Mouse (Mus musculus): Measurements from ENCODE around the gene Rere.
"Not testable (repeated sequence)": the region's sequence is repeated elsewhere in the genome, so short reads cannot be mapped to it uniquely, and the experiment has no call there.

Gene Rere

DNA sequence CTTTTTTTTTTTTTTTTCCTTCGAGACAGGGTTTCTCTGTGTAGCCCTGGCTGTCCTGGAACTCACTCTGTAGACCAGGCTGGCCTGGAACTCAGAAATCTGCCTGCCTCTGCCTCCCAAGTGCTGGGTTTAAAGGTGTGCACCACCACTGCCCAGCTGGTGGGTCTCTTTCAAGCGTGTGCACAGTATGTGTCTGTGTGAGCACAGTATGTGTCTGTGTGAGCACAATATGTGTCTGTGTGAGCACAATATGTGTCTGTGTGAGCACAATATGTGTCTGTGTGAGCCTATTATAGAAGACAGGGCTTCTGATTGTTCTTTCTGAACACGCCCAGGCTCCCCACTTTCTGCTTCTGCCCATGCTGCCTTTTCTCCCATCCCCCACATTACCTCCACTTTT, 275.8 kb downstream of the Rere start:
- not testable (repeated sequence) for DNase-seq

DNA sequence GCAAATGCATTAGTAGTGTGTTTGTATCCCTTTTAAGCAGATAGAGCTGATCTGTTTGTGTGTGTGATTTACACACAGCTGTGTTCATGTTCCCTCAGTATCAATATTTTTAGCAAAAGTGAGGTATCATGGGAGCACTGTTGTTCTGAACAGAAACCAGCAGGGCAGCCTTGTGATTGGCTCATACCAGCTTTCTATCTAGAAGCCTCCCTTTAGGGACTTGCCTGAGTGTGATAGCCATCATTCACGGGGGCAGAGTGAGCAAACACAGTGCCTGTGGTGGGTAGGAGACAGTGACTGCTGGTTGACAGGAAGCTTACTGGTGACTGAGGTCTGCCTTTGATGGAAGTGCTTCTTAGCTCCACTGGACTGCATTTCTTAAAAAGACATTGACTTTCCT, 276.5 kb downstream of the Rere start:
- peak; percentile 41 to 60 for DNase-seq

DNA sequence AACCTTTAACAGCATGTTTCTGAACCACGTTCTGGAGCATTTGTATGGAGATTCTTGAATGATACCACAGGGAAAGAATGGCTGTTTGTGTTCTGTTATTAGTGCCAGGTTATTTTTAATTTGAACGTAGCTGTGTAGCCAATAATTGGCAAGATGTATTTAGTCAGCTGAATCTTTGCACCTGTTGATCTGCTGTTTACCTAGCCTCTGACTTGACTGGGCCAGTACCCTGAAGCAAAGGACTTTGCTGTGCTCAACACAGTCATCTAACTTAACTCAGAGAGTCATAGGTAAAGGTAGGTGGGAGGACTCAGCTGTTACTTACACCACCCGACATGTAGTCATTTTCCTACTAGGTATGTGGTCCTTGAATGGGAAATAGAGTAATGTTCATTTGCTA, 278.1 kb downstream of the Rere start:
- no peak for DNase-seq

DNA sequence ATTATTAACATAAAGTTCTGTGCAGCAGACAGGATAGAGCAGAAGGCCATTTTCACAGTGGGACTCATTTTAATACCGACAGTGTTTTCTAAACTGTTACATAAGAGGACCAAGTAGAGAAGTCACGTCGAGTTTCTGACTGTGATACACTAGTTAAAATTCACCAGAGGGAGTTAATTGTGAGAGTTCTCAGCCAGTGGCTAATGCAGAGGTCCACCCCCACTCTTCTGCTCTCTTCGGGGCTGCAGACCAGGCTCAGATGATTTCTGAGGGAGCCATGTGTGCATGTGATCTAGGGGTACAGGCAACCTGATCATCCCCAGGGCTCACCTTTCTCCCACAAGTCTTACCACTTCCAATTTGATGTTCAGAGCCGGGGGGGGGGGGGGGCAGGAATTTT, 281.8 kb downstream of the Rere start:
- no peak for DNase-seq

DNA sequence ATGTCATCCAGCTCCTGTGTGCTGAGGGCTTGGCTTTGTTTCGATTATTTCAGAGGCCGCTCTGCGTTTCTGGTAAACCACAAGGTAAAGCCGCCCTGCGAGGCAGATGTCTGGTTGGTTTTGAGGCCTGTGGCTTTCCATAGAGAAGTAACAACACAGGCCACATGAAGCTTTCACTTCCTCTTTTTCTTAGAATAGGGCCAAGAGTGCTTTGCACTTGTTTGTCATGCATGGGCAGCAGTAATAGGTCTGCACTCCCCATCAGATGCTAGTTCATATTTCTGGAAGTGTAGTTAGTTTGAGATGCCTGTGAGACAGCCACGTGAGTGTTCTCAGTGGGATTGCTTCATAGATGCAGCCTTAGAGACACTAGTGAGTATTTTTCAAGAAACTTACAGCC, 284.7 kb downstream of the Rere start:
- peak; percentile 65 to 69 for DNase-seq

DNA sequence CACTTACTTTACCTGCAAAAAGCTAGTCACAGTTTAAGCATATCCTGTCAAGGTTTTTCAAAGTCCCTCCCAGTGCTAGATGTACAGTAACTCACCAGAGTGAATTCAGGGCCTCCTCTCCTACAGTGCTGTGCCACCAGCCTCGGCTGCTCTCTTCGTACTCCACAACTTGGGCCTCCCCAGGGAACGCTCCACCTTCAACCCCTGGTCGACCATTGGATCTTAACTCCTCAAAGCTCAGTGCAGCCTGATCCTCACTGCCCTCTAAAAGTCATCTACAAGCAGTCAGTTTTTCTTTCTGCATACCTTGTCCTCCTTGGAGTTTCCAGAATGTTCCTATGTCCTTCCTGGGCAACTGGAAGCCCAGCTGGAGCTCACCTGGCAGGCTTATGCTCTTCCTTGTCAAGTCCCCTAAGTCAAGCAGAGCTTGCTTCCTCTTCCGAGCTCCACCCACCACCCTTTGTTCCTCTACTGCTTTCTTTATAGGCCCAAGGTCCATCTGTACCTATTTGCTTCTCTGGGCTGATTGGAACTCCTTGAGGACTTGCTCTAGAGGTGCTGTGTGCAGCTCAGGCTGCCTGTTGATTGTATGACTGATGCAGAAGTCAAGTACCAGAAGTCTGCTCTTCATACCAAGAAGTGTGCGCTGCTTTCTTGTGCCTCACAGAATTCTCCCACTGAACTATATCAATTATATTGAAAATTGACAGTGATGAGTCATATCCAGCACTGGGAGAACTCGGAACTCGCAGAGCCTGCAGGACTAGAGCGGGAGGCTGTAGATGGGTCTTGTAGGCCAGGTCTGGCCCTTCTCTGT, 287.1 kb downstream of the Rere start:
- DNase-seq, result peak; percentile 39 to 40

DNA sequence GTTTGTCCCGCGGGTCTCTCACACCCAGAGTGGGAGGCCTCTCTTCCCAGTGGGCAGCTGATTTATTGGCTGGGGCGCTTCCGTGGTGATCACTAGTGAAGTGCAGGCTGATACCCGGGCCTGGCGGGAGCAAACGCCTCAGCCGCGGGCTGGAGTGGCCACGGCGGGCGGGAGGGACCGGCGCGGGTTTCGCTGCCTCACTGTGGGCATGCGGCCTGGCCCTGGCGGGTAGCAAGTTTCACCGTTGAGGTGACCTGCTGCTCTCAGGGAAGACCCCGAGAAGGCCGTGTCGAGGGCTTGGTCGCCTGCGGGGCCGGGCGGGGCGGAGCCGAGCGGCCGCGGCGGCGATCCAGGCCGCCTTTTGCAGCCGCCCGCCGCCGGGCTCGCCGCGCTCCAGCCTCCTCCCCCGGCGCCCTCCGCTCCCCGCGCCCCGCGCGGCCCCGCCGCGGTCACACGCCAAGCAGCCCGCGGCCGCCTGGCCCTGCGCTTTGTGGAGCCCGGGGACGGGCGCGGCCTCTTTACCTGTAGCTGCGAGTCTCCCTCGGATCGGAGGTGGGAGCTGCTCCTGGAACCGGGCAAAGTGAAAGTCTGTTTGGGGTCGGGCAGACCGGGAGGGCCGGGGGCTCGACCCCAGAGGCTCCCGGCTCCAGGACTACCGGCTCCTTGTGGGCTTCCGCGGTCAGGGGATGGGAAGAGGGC, 287.8 kb downstream of the Rere start:
- DNase-seq, result peak; percentile 61 to 69

DNA sequence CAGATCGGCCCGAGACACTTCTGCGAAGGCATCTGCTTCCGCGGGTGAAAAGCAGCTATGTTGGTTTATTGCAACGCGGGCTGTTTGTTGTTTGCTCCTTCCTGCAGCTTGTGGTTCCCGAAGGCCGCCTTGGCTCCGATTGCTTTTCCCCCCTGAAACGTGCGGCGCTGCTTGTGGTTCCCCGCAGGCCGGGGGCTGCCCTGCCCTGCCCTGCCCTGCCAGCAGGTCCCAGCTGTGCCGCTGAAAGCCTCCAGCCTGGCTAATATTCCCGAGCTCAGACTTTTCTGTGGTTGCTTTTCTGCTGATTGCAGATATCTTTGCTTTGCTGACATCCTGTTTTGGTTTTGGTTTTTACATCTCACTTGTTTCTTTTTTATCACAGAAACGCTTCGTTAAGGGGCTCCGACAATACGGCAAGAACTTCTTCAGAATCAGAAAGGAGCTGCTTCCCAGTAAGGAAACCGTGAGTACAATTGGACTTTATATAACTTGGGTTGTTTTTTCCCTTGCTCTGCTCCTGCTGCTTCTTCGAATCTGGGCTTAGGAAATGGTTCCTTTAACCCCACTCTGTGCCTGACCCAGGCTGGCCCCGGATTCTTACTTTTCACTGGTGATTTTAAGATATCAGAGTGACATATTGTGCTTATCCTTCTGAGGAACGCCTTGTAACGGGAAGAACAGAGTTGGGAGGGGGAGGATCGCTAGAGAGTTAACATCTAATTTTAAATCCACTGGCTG, 288.6 kb downstream of the Rere start:
- peak in 1 of 2 experiments; percentile 70 for DNase-seq

DNA sequence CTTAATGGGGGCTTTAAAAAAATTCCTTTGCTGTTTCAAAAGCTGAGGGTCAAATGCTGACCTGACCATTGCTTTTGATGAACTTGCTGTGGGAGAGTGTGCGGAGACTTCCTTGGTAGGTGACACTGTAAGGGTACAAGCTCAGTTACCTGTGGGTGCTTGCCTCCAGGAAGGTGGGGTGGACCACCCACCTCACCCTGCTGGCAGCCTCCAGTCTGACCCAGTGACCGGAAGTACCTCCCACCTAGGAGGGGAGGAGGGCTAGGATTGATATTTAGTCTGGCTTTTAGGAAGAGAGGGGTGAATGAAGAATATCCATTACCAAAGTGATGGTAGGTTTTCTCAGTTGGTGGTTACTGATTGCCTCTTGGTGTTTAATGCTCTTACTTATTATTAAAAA, 289.3 kb downstream of the Rere start:
- DNase-seq, result no peak

DNA sequence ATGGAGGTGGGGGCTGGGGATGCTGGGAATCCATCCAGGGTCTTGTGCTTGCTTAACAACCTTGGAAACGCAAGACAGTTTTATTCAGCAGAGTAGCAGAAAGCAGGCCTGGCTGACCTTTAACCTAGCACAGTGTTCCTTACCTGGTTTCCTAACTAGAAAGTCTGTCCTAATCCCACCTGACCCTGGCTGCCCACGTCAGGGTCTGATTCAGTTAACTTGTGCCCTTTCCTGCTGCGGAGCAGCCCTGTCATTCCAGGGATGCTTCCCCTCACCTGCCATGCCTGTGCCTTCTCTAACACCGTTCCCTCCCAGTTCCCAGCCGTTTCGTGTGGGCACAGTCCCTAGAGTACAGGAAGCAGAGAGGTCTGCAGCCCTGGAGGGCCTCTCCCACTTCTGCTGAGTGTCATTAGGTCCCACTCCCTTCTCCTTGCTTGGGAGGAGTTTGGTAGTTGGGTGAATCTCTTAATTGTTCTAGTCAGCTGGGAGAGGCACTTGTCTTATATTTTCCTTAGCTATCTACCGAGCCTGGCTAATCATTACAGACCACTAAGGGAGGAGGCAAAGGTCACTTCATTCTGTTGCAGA, 290.8 kb downstream of the Rere start:
- no peak for DNase-seq

DNA sequence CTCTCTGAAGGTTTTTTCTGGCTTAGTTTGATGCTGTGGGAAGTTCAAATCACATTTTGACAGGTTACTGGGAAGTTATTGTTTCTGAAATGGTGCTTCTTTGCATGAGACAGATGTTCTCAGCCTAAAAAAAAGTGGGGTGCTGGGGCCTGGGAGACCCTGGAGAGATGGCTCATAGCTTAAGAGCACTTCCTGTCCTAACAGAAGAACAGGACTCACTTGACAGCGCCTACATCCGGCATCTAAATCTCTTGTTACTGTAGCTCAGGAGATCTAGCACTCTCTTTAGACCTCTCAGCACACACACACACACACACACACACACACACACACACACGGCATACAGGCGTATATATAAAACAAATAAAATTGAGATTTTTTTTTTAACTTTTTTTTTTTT, 291.5 kb downstream of the Rere start:
- no peak for DNase-seq

DNA sequence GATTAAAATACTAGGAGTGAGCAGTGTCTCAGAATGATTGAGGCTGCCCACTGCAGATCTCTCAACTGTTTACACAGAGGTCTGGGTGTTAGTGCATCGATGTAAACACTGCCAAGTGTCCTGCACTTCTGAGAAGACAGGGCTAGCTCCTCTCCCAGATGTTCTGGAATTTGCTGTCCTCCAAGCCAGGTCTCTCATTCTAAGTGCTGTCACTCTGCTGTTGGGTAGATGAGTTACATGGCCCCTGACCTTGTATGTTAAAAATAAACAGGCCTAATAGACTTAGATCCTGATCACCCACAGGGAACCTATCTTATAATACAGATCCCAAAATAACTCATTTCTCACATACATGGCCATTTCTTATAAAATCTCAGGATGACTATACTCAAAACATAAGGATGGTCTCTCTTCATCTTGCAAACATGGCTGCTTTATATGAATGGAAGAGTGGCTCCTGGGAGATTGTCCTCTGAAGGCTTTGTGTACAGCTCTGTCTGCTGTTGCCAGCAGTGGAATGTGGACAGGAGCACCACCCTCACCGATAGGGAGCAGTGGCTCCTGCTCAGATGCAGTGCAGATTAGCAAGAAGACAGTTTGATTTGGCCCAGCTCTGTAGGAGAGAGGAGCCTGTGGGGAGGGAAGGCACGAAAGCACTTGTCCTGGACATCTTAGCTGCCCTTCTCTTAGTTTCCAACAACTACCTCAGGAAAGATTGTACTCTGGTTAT, 294.1 kb downstream of the Rere start:
- no peak for DNase-seq

DNA sequence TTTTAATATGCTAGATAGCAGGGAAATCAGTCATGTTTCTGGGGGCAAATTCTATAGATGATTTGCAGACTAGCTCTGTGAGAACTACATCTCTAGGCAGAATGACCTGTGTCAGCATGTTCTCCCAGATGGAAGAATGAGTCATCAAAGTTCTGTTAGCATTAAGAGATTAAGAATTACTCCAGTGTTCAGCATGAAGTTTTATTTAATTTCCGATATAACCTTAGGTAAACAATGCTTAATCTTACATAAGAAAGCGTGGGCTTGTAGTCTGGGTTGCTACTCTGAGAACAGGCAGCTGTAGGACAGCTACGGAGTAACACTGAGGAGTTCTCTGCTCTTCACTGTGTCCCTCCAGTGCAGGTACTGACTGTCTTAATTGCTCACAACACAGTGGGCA, 294.9 kb downstream of the Rere start:
- DNase-seq, result no peak

DNA sequence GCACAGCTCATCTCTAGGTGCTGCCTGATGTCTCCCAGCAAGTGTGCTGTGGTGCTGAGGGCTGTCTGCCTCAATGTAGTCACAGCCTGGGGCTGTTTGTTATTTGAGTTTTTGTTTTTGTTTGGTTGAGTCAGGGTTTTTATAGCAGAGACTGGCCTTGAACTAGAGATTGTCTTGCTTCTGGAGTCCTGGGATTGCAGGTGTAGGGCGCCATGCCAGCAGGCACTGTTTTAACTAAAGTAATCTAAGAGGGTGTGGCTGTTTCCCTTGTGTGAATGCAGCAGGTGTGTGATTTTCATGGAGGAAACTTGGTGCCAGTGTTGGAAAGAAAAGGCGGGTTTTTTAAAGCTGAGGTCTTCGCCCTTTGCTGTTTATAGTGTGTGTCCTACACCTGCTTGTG, 296.6 kb downstream of the Rere start:
- no peak for DNase-seq

DNA sequence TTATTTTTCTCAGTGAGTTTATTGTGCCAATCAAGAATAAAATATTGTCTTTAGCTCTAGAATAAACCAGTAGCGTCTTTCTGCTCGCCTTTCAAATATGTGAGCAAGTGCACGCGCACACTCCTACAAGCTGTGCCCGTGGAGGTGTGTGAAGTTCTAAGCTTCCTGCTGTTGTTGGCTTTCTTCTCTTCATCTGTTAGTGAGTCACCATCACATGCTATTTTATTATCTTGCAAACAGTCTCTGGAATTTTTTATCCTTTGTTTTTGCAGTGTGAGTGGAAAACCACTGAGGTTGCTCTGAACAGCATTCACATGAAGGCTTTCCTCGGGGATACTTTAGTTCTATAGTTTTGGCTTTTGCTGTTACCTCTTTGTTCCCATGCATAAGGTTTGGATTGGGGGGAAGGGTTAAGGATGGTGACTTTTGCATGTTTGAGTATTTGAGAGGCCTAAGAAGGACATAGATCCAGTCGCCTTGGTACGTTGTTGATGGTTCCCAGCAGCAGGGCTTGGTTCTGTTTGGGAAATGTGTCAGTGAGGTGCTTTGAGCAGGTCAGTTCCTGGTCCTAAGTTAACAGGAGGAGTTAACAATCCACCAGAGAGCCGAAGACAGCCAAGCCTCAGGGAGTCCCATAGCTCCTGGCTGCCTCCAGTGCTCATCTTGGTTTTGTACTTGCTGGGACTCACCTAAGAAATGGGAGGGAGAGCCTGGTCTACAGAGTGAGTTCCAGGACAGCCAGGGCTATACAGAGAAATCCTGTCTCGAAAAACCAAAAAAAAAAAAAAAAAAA, 300.7 kb downstream of the Rere start:
- no peak for DNase-seq

DNA sequence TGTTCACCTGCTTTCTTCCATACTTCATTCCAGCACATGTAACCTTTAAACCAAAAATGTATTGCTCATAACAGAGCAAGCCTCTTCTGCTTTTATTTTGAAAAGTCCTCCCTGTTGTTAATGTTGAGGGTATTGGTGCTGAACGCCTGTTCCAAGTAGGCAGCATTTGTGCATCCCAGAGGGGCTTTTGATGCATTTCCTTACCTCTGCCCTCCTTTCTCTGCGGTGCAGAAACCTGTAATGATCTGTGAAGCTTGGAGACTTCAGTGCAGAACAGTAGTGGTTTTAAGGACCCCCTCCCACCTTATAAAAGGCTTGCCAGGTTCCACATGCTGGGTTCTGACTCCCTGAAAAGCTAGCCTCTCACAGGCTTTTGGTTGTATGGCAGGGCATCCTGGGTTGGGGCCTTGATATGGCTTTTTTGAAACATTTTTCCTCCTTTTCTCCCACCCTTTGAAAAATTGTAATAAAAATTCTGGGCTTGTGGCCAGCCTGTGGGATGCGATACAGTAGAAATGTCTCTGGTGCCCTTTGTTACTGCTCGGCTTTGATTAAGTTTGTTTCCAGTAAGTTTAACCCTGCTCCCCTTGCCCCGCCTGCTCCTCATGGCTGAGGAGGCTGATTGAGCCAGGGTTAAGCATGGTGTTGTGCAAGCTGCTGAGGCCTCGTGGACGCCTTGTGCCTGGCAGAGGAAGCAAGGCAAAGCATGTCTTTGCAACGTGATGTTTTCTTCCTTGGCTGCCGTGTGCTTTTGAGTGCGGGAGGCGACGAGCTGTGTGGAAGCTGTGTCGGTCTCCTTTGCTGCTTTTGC, 301.7 kb downstream of the Rere start:
- DNase-seq, result peak in 1 of 2 experiments; percentile 18

DNA sequence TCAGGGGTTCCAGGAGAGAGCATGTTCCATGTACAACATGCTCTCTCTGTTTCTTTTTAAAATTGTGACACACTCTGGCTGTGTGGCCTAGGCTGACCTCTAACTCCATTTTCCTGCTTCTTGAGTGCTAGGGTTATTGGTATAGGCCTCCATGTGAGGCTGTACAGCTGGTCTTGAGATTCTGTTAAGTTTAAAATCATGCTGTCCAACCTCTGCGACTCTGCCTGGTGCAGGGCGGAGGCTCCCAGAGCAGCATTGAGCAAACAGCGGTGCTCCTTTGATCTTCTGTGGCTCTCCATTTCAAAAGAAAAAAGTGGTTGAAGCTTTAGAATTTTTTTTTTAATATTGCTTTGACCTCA, 302.3 kb downstream of the Rere start:
- DNase-seq, result no peak

DNA sequence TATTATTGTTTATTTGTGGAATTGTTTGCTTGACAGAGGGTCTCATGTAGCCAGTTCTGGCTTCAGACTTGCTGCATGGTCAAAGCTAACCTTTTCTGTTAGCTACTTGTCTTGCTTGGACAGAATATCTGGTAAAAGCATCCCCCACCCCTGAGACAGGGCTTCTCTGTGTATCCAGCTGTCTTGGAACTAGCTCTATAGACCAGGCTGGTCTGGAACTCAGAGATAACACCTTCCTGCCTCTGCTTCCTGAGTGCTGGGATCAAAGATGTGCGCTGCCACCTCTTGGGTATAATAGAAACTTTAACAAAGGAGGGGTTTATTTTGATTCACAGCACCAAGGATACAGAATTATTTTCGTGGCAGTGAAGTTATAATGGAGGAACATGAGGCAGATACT, 304.4 kb downstream of the Rere start:
- DNase-seq, result no peak

DNA sequence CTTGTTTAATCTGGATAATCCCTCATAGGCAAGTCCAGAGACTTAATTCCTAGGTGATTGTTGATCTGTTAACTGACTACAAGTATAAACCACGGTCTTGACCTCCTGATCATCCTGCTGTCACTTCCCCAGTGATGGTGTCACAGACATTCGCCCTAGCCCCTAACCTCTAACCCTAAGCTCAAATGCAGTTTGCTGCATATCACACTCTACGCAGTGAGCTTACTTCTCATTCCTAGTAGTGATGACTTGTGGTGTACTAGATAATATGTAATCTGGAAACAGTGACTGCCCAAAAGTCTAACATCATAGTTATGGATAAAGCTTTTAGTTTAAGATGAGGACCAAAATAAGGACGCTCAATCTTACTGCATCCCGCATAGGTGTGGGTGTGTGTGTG, 304.8 kb downstream of the Rere start:
- no peak for DNase-seq

DNA sequence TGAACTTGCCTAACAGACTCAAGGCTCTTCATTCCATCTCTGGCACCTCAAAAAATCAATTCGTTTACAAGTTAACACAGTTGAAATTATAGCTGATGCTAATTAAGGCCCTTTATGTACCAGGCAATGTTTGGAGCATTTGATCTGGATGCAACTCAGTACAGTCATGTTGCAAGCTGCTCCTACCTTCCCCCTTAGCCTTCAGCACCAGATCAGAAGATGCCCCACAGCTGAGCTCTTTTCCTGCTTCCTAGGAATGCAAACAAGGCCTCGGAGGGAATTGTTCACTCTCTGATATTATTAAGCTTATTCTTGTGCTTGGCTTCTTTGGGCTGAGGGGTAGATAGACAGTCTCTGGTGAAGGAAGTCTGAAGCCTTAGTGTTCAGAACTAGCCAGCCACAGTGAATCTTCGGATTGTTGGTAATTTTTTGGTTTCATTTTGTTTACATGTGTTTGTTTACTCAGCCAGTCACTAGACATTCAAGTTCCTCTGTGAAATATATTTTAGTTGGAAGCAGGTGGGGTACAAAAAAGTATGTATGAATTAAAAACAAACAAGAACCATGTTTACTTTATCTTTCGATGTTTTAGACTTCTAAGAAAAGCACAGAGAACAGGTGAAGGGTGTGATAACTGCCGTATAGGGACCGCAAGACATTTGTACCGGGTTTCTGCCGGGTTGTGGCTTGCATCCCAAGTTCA, 306.3 kb downstream of the Rere start:
- DNase-seq, result no peak

DNA sequence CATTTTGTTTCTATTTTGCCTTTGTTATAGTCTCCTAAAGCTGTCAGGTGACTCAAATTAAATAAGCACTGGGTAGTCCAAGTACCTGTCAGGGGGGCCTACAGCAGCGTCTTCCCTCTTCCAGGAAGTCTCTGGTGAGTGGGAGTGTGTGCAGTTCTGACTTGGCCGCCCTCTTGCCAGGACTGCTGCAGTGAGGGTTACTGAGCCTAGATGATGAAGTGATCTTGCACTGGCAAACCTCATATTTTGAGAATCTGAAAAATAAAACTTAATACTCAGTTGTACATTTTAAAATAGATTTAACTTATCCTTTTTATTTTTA, 306.8 kb downstream of the Rere start:
- no peak for DNase-seq
